9 mouse cellular contexts compared by ENCODE assay signal in the genomic region with DNA sequence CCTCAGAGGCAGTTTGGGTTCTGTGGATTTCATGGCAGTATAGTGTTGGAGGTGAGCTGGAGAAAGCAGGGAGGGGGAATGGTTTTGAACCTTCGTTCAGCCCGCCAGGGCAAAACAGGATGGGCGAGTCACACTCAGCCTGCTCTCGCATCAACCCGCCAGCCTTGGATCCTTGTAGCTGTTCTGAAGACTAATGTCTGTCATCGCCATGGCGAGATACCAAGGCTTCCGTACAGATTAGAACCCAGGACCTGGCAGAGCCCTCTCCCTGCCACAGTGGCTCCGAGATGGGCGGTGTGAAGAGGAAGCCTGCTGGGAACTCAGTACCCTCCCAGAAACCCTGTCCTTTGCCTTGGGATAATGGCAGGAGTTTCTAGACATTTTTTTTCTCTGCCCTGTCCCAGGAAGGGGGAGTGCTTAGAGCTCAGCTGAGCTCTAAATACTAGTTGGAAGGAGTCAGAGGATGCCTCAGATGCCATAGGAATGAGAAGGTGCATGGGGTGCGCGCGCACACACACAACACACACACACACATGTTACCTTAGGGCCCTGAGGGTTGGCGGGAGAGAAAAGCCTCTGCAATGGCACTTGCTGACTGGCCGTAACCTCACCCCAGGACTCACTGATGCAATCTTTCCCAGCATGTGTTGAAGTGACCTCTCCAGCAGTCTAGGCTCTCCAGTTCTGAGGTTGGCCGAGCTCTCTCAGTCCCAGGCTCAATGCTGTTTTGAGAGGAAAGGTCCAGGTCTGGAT. TPM values are rescaled to one million over a fixed set of nuclear protein-coding genes. Genes with fewer than 3 reads are reported as not detected.
DNase-seq lines count a peak whose midpoint lies in the region; ATAC-seq lines count a peak whose summit lies in the region.
"Had no signal": no experiment of that assay in that cellular context is flagged by ENCODE, and none has a peak within 500 bp of the region (broad histone marks: within the 10 kb centered on the region; RNA-seq: fewer than 3 reads in every experiment).

No protein-coding gene starts in this region.

- H3K4me1 ChIP-seq in liver, embryonic 13.5 days (replicated peaks) = peaks cover 82% of the 10 kb centered on the region
- peaks cover 60% of the 10 kb centered on the region for H3K4me1 ChIP-seq in neural tube, embryonic 15.5 days
- H3K4me1 ChIP-seq in kidney, embryonic 14.5 days (ENCODE audit: control insufficient read depth, insufficient read depth, low read length) = peaks cover 51% of the 10 kb centered on the region

- no peaks in the 10 kb centered on the region for H3K9me3 ChIP-seq in liver, embryonic 13.5 days (replicated peaks)
- H3K9me3 ChIP-seq in neural tube, embryonic 15.5 days (replicated peaks) = no peaks in the 10 kb centered on the region
- H3K9me3 ChIP-seq in kidney, embryonic 14.5 days (ENCODE audit: control insufficient read depth, low read length) = no peaks in the 10 kb centered on the region

- no peak overlapping the region for H3K4me2 ChIP-seq in liver, embryonic 13.5 days
- H3K4me2 ChIP-seq in neural tube, embryonic 15.5 days = peak overlapping the region; percentile 73; the same call in 1 of the 2 replicates
- no peak overlapping the region for H3K4me2 ChIP-seq in kidney, embryonic 14.5 days (replicated peaks; ENCODE audit: low read depth, low read length)

- 0 out of 2 replicates have a peak, but pooled peaks have one; percentile 6 for ATAC-seq in liver, embryonic 13.5 days (ENCODE audit: low read depth)
- no peak for ATAC-seq in neural tube, embryonic 15.5 days (ENCODE audit: low FRiP score)
- no peak for ATAC-seq in megakaryocyte-erythroid progenitor cell, adult 5-6 weeks (replicated peaks; ENCODE audit: low FRiP score, low TSS enrichment, poor library complexity, severe bottlenecking)
- no peak for ATAC-seq in kidney, embryonic 14.5 days (ENCODE audit: low FRiP score, low TSS enrichment)

- no peak overlapping the region for H3K4me3 ChIP-seq in liver, embryonic 13.5 days (replicated peaks)
- H3K4me3 ChIP-seq in neural tube, embryonic 15.5 days (replicated peaks) = no peak overlapping the region; the same call in 1 of the 2 replicates
- no peak overlapping the region for H3K4me3 ChIP-seq in kidney, embryonic 14.5 days (ENCODE audit: low read length)

- DNase-seq in cerebellum, adult 9-11 months = peak; percentile 60
- DNase-seq in cerebellum, adult 8-10 months = no peak
- DNase-seq in lung, adult 18-20 months = peak; percentile 67 to 76
- DNase-seq in lung, postnatal 14 days = no peak
- no peak for DNase-seq in liver, embryonic 13.5 days

- no peaks in the 10 kb centered on the region for H3K36me3 ChIP-seq in liver, embryonic 13.5 days
- no peaks in the 10 kb centered on the region for H3K36me3 ChIP-seq in neural tube, embryonic 15.5 days
- no peaks in the 10 kb centered on the region for H3K36me3 ChIP-seq in kidney, embryonic 14.5 days (ENCODE audit: control insufficient read depth, insufficient read depth, low read length)

- H3K9ac ChIP-seq in liver, embryonic 13.5 days = no peak overlapping the region
- H3K9ac ChIP-seq in neural tube, embryonic 15.5 days (replicated peaks) = no peak overlapping the region
- H3K9ac ChIP-seq in kidney, embryonic 14.5 days (ENCODE audit: low read depth, low read length) = no peak overlapping the region

- no peak overlapping the region; the same call in 1 of the 2 replicates for H3K27ac ChIP-seq in liver, embryonic 13.5 days
- no peak overlapping the region for H3K27ac ChIP-seq in neural tube, embryonic 15.5 days (replicated peaks)
- no peak overlapping the region for H3K27ac ChIP-seq in kidney, embryonic 14.5 days (ENCODE audit: low read depth, low read length)
- H3K27ac ChIP-seq: macrophage had no signal

- no peaks in the 10 kb centered on the region for H3K27me3 ChIP-seq in liver, embryonic 13.5 days
- no peaks in the 10 kb centered on the region for H3K27me3 ChIP-seq in neural tube, embryonic 15.5 days (replicated peaks)
- H3K27me3 ChIP-seq in kidney, embryonic 14.5 days (ENCODE audit: control insufficient read depth, insufficient read depth, low read length) = no peaks in the 10 kb centered on the region

- whole genome bisulfite sequencing in liver, embryonic 13.5 days (ENCODE audit: insufficient replicate concordance) = 84% methylated on average over 16 of the region's 16 CpGs
- WGBS in neural tube, embryonic 15.5 days = 91% methylated on average over 16 of the region's 16 CpGs
- WGBS in kidney, embryonic 14.5 days = 90% methylated on average over 16 of the region's 16 CpGs

RNA-seq across cellular contexts. Expression of a gene that starts 14.0 kb away (rescaled TPM):
- polyA plus RNA-seq in liver, embryonic 13.5 days (2015; fragmentation: Nextera tagmentation; extraction: Ambion mirVana) = 4.2 and 4.9 TPM in 2 replicates
- polyA plus RNA-seq in neural tube, embryonic 15.5 days (2015; fragmentation: Nextera tagmentation; extraction: Ambion mirVana) = 20.0 and 23.2 TPM in 2 replicates
- total RNA-seq in megakaryocyte-erythroid progenitor cell, adult 5-6 weeks (2014; fragmentation: Nextera tagmentation) = 45.7 and 54.4 TPM in 2 replicates
- total RNA-seq in megakaryocyte-erythroid progenitor cell, adult 5-6 weeks (2017) = 27.7 and 28.6 TPM in 2 replicates
- polyA plus RNA-seq in kidney, embryonic 14.5 days (2014; fragmentation: Nextera tagmentation; extraction: Ambion mirVana) = 10.7 and 11.0 TPM in 2 replicates

RNA-seq across cellular contexts. Expression of a gene that starts 49.0 kb away (rescaled TPM):
- 262 and 322 TPM in 2 replicates for polyA plus RNA-seq in liver, embryonic 13.5 days (2015; fragmentation: Nextera tagmentation; extraction: Ambion mirVana)
- 32.7 and 33.1 TPM in 2 replicates for polyA plus RNA-seq in neural tube, embryonic 15.5 days (2015; fragmentation: Nextera tagmentation; extraction: Ambion mirVana)
- total RNA-seq in megakaryocyte-erythroid progenitor cell, adult 5-6 weeks (2014; fragmentation: Nextera tagmentation) = 316 and 327 TPM in 2 replicates
- total RNA-seq in megakaryocyte-erythroid progenitor cell, adult 5-6 weeks (2017) = 261 and 333 TPM in 2 replicates
- polyA plus RNA-seq in kidney, embryonic 14.5 days (2014; fragmentation: Nextera tagmentation; extraction: Ambion mirVana) = 38.1 and 62.0 TPM in 2 replicates

Comparison
In these comparisons a context has a peak if more than half of its experiments do, and no peak if none do; other contexts are left out.
1. DNase-seq: peak in cerebellum, adult 9-11 months (single experiment) and lung, adult 18-20 months (2 of 2); none in cerebellum, adult 8-10 months (single experiment), lung, postnatal 14 days (single experiment) and liver, embryonic 13.5 days (single experiment).